8 mouse cellular contexts compared by ENCODE assay signal in genomic region chr12:81484727-81485191, GRCm38 (mm10). TPM values are rescaled to one million over a fixed set of nuclear protein-coding genes. Genes with fewer than 3 reads are reported as not detected.
DNase-seq lines count a peak whose midpoint lies in the region; ATAC-seq lines count a peak whose summit lies in the region.

Gene Cox16, minus strand, starts transcription at chr12:81485127.

- peak; percentile 97 for ATAC-seq in CD4-positive, CD25-positive, alpha-beta regulatory T cell, adult 4 months
- ATAC-seq in heart, embryonic 14.5 days (ENCODE audit: insufficient number of reproducible peaks, insufficient read depth, low FRiP score, low read depth) = peak; percentile 95
- ATAC-seq in liver, embryonic 13.5 days (ENCODE audit: low read depth) = peak; percentile 95
- ATAC-seq in stomach, embryonic 16.5 days (ENCODE audit: insufficient read depth, low FRiP score) = peak; percentile 97

- peak within 1 kb of the TSS; percentile 90 to 97 for H3K27ac ChIP-seq in heart, embryonic 14.5 days (replicated peaks in 1 of 2; ENCODE audit: control insufficient read depth in 1 of 2, insufficient read depth in 1 of 2, low read depth in 2 of 2, low read length in 2 of 2)
- H3K27ac ChIP-seq in liver, embryonic 13.5 days = peak within 1 kb of the TSS; percentile 96
- peak within 1 kb of the TSS; percentile 97 for H3K27ac ChIP-seq in stomach, embryonic 16.5 days (ENCODE audit: low read length)

- H3K27me3 ChIP-seq in heart, embryonic 14.5 days (ENCODE audit: control insufficient read depth, insufficient read depth, low read length) = no peaks in the 10 kb centered on the region
- no peaks in the 10 kb centered on the region for H3K27me3 ChIP-seq in liver, embryonic 13.5 days
- no peaks in the 10 kb centered on the region for H3K27me3 ChIP-seq in stomach, embryonic 16.5 days (ENCODE audit: control insufficient read depth, insufficient read depth, low read length)

- peak within 1 kb of the TSS; percentile 75 for H3K4me2 ChIP-seq in heart, embryonic 14.5 days (ENCODE audit: low read length)
- H3K4me2 ChIP-seq in liver, embryonic 13.5 days = peak within 1 kb of the TSS; percentile 65
- H3K4me2 ChIP-seq in stomach, embryonic 16.5 days (ENCODE audit: low read depth, low read length) = peak within 1 kb of the TSS; percentile 67

- peak within 1 kb of the TSS; percentile 80 to 93 for H3K4me3 ChIP-seq in heart, embryonic 14.5 days (ENCODE audit: control insufficient read depth in 1 of 2, insufficient read depth in 1 of 2, low read depth in 1 of 2, low read length in 2 of 2)
- H3K4me3 ChIP-seq in liver, embryonic 13.5 days (replicated peaks) = peak within 1 kb of the TSS; percentile 73
- H3K4me3 ChIP-seq in stomach, embryonic 16.5 days (replicated peaks; ENCODE audit: low read length) = peak within 1 kb of the TSS; percentile 73

- peak; percentile 66 for DNase-seq in c-Kit-negative CD71-positive TER-119-positive erythroid progenitor cells, embryonic 14.5 days (ENCODE audit: low read depth, low spot score)
- DNase-seq in fibroblast of lung, adult 2 months (ENCODE audit: low read depth) = peak; percentile 67
- peak; percentile 91 for DNase-seq in kidney, postnatal 14 days
- DNase-seq in liver, embryonic 13.5 days = peak; percentile 77
- peak; percentile 92 for DNase-seq in neural tube, embryonic 10.5 days (ENCODE audit: extremely low spot score, low spot score)

- H3K4me1 ChIP-seq in heart, embryonic 14.5 days (ENCODE audit: control insufficient read depth in 2 of 2, insufficient read depth in 2 of 2, low read length in 2 of 2) = no peaks in the 10 kb centered on the region
- H3K4me1 ChIP-seq in liver, embryonic 13.5 days (replicated peaks) = peaks cover 10% of the 10 kb centered on the region; the same call in 1 of the 2 replicates
- no peaks in the 10 kb centered on the region for H3K4me1 ChIP-seq in stomach, embryonic 16.5 days (ENCODE audit: control insufficient read depth, insufficient read depth, low read length)

- under 1% methylated on average over 31 of the region's 31 CpGs for WGBS in heart, embryonic 14.5 days
- under 1% methylated on average over 31 of the region's 31 CpGs for WGBS in liver, embryonic 13.5 days (ENCODE audit: insufficient replicate concordance)
- under 1% methylated on average over 31 of the region's 31 CpGs for WGBS in stomach, embryonic 16.5 days

- H3K9ac ChIP-seq in heart, embryonic 14.5 days (ENCODE audit: low read length) = peak within 1 kb of the TSS; percentile 82
- H3K9ac ChIP-seq in liver, embryonic 13.5 days = peak within 1 kb of the TSS; percentile 78
- peak within 1 kb of the TSS; percentile 83 for H3K9ac ChIP-seq in stomach, embryonic 16.5 days (ENCODE audit: low read length)

- no peaks in the 10 kb centered on the region for H3K9me3 ChIP-seq in heart, embryonic 14.5 days (ENCODE audit: control insufficient read depth, low read length)
- no peaks in the 10 kb centered on the region for H3K9me3 ChIP-seq in liver, embryonic 13.5 days (replicated peaks)
- no peaks in the 10 kb centered on the region for H3K9me3 ChIP-seq in stomach, embryonic 16.5 days (replicated peaks; ENCODE audit: control insufficient read depth, low read length)

- no peaks in the 10 kb centered on the region for H3K36me3 ChIP-seq in heart, embryonic 14.5 days (ENCODE audit: control insufficient read depth, insufficient read depth, low read length)
- H3K36me3 ChIP-seq in liver, embryonic 13.5 days = no peaks in the 10 kb centered on the region
- H3K36me3 ChIP-seq in stomach, embryonic 16.5 days (ENCODE audit: control insufficient read depth, insufficient read depth, low read length) = no peaks in the 10 kb centered on the region

RNA-seq across cellular contexts. Expression of gene Cox16, which starts in this region (rescaled TPM):
- 100 to 1,000 TPM; 146 to 168 TPM for polyA plus RNA-seq in CD4-positive, CD25-positive, alpha-beta regulatory T cell, adult 4 months (2017; shearing (Covaris generic))
- 92.6 and 105 TPM in 2 replicates for polyA plus RNA-seq in heart, embryonic 14.5 days (2014; fragmentation: Nextera tagmentation; extraction: Ambion mirVana)
- 91.0 and 95.5 TPM in 2 replicates for polyA plus RNA-seq in liver, embryonic 13.5 days (2015; fragmentation: Nextera tagmentation; extraction: Ambion mirVana)
- 132 and 153 TPM in 2 replicates for polyA plus RNA-seq in stomach, embryonic 16.5 days (2015; fragmentation: Nextera tagmentation; extraction: Ambion mirVana)

Comparison
In these comparisons a context has a peak if more than half of its experiments do, and no peak if none do; other contexts are left out.
1. Peak in every context shown above with its lines: DNase-seq, ATAC-seq, H3K4me3 ChIP-seq and H3K27ac ChIP-seq.